Mouse (Mus musculus) heart, adult 8-10 months (tissue): ENCODE data around the gene Atad1. TPM values are rescaled to one million over a fixed set of nuclear protein-coding genes. Genes with fewer than 3 reads are reported as not detected.
"Not testable (repeated sequence)": the region's sequence is repeated elsewhere in the genome, so short reads cannot be mapped to it uniquely, and the experiment has no call there.

Source experiments
- DNase-seq: peaks from one replicate; pipeline ENCODE4 v3.0.0; 2022; ENCODE audit warnings: low spot score
- total RNA-seq, 4 experiments: library from RNA; stranded (reverse); gene quantifications; 2 replicates each; pipeline ENCODE4 v1.2.4; 2022

Atad1 gene
- total RNA-seq = 10 to 100 TPM; 82.6 to 92.2 (median 84.8) TPM

DNA sequence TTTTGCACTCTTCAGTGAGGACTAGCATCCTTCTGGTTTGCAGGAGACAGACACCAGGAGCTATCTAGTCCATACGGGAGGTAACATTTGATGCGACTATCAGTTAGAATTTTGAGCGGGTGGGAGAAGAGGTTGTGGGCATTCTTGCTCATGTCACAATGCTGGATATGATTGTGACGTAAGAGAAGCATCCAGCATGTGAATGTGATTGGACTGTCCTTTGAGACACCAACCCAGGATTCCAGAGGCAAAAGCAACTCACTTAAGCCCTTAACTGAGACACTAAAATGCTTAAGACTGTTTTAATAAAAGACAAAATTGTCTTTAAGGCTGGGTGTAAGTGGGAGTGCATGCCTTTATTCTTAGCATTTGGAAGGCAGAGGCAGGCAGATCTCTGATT, at the start of gene Atad1:
Gene Atad1, minus strand, starts transcription at position 101 of the 400 bp plus-strand sequence.
- DNase-seq = no peak

DNA sequence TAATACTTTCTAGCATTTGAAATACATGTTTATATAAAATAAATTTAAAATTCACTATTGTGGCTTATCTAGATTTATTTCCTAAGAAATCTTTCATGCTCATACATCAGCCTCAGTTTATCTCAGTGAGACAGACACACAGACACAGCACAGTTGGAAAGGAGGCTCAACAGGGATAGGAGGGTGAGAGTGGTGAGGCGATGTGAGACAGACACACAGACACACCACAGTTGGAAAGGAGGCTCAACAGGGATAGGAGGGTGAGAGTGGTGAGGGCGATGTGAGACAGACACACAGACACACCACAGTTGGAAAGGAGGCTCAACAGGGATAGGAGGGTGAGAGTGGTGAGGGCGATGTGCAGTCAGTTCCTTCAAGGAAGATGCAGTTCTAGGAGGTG, 48.4 kb upstream of the Atad1 start:
- not testable (repeated sequence) for DNase-seq

DNA sequence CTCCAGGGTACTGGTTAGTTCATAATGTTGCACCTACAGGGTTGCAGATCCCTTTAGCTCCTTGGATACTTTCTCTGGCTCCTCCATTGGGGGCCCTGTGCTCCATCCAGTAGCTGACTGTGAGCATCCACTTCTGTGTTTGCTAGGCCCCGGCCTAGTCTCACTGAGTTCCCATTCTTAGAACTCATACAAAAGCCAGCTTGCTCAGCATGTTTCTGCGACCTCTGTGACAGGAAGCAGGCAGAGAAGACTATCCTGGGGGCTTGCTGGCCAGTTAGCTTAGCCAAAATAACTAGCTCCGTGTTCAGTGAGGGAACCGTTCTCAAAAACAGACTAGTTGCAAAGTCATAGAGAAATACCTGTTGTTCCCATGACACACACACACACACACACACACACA, 47.8 kb upstream of the Atad1 start:
- not testable (repeated sequence) for DNase-seq

DNA sequence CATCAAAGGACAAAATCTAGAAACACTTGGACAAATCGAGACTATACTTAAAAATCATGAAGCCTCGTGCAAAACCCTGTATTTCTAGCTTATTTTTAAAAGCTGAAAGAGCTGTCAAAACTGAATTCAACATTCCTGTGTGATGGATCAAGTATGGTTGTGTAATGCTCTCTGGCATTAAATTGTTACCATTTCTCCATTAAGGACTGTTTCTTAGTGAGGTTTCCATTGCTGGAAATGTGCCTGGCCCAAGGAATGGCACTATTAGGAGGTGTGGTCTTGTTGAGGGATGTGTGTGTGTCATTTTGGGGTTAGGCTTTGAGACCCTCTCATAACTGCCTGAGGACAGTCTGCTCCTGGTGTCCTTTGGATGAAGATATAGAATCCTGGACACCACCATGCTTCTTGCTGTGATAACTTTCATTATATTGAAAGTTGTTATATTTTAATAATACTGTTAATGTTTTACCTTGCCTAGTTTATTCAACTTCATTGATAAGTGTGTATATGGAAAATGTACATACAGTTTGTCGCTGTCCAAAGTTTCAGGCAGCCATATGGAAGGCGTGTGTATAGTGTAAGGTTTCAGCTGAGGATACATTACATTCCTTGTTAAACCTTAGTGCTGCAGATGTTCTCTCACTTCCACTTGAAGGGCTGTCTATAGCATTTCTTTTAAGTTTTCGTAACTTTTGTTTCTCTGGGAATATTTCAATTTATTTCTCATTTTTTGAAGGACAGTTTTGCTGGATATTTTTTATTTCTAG, 41.9 kb upstream of the Atad1 start:
- no peak for DNase-seq

DNA sequence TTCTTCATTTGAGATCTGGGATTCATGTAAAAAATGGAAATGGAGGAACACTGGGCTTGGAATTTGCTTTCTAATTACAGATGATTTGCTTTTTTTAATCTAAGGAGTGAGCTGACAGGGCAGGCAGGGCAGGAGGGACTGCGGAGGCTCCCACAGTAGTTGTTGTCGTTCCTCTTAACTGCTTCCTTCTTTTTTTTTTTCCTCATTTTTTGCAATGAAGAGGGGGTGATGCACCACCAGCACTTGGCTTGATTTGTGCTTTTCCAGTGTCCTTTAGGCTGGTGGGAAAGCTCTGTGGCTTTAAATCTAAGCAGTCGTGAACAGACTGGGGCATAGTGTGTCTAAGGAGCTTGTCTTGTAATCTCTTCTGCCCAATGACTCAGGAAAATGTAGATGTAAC, 39.5 kb upstream of the Atad1 start:
- no peak for DNase-seq

DNA sequence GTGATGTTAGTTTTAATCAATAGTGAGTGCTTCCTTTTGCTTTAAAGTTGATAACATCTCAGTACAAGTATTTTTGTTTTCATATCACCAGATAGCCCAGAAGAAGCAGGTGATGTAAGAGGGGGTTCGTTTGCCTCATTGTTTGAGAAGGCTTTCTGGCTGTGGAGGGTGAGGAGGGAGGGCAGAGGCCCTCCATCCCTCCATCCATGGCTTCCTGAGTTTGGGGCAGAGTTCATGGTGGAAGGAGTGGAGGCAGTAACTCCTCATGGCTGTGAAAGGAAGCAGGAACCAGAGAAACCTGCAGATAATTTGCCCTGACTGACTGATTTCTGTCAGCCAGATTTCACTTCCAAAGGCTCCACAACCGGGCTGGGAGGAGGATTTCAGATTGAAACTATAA, 38.8 kb upstream of the Atad1 start:
- no peak for DNase-seq

DNA sequence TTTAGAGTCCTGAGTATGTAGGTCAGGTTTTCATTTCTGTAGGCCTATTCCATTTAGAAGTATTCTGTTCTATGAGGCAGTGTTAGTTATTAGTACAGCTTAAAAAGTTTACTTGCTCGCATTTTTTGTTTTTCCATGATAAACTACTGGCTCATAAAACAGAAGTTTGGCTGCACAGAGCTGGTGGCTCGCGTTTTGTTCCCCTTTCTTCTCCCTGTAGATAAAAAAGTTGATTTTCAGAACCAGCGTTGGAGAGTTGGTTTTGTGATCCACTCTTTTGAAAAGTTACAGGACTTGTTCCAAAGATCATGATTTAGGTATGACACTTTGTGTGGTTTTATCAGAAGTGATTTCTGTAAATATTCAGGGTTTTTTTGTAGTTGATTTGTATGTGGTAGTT, 22.9 kb upstream of the Atad1 start:
- no peak for DNase-seq

DNA sequence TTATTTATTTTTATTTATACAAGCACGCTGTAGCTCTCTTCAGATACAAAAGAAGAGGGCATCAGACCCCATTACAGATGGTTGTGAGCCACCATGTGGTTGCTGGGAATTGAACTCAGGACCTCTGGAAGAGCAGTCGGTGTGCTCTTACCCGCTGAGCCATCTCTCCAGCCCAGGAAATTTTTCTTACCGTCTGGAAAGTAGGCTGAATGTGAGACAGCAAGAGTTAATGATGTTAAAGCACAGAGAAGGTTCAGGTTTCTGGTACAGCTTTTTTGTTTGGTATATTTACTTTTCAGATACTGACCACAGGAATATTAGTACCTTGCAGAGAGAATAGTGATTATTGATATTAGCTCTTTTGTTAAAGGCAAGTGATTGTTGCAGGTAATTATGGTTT, 21.6 kb upstream of the Atad1 start:
- DNase-seq = no peak

DNA sequence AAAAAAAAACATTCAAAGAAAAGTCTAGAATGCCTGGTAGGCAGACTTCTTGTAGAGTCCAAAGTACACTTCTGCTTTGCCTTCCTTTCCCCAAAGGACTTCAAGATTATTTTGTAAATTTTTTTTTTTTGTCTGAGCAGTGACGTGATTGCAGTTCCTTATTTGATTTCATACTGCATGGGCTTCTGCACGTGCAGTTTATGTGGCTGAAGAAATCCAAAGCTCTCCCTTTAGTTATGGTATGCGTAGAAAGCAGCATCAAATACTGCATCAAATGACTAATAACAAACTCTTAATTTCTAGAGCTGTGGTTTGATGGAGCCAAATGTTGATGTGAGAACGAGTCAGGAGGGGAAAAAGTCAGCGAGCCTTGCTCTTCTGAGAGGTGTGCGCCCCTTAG, 20.9 kb upstream of the Atad1 start:
- peak; percentile 55 for DNase-seq

DNA sequence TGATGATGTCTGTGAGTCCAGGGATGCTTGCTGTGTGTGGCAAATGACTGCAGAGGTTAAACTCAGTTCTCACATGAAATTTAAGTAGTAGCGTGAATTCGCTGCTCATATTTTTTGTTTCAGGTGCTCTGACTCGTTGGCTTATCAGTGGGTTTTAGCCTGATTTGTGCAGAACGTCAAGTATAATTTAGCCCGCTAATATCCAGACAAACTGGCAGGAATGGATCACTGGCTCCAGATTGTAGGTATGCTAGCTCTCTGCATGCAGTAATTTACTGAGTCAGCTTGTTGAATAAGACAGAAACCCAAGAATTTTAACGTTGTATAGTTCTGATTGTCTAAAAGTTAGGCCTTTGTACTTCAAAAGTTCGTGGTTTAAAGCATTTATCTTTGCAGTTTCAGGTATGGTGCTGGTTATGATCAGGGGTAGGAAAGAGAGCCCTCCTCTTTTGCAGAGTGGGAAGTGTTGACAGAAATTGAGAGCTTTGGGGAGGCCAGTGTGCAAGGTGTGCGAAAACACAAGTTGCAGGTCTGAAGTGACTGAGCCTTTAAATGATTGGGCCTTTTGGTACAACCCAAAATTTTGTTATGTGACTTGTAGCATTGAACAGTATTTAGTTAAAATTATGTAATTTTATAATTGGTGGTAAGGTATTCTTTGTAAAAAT, 19.9 kb upstream of the Atad1 start:
- no peak for DNase-seq

DNA sequence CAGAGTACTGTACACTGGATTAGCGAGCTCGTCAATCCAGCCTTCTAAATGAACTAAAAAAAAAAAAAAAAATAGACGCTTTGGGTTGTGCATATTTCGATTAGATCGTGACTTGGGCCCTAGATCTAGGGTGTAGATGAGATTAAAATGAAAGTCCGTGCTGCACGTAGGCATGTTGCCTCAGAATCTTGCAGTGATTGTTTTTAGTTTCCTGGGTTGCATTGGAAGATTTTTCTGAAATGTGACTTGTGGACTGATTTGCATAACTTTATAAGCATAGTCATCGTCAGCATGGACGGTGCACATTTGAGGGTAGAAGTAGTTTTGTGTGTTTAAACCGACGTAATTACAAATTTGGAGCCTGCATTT, 19.2 kb upstream of the Atad1 start:
- no peak for DNase-seq

DNA sequence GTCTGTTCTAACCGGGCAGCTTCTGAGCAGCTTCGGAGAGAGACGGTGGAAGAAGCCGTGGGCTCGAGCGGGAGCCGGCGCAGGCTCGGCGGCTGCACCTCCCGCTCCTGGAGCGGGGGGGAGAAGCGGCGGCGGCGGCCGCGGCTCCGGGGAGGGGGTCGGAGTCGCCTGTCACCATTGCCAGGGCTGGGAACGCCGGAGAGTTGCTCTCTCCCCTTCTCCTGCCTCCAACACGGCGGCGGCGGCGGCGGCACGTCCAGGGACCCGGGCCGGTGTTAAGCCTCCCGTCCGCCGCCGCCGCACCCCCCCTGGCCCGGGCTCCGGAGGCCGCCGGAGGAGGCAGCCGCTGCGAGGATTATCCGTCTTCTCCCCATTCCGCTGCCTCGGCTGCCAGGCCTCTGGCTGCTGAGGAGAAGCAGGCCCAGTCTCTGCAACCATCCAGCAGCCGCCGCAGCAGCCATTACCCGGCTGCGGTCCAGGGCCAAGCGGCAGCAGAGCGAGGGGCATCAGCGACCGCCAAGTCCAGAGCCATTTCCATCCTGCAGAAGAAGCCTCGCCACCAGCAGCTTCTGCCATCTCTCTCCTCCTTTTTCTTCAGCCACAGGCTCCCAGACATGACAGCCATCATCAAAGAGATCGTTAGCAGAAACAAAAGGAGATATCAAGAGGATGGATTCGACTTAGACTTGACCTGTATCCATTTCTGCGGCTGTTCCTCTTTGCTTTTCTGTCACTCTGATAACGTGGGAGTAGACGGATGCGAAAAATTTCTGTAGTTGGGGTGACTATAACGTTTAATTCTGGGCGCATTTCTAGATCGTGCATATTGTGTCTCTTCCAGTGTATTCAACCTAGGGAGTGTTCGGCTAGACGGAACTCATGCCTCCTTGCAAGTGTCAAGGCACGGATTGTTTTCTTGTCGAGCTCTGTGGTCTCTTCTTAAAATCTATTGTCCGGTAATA, 18.5 kb upstream of the Atad1 start:
- DNase-seq = no peak

DNA sequence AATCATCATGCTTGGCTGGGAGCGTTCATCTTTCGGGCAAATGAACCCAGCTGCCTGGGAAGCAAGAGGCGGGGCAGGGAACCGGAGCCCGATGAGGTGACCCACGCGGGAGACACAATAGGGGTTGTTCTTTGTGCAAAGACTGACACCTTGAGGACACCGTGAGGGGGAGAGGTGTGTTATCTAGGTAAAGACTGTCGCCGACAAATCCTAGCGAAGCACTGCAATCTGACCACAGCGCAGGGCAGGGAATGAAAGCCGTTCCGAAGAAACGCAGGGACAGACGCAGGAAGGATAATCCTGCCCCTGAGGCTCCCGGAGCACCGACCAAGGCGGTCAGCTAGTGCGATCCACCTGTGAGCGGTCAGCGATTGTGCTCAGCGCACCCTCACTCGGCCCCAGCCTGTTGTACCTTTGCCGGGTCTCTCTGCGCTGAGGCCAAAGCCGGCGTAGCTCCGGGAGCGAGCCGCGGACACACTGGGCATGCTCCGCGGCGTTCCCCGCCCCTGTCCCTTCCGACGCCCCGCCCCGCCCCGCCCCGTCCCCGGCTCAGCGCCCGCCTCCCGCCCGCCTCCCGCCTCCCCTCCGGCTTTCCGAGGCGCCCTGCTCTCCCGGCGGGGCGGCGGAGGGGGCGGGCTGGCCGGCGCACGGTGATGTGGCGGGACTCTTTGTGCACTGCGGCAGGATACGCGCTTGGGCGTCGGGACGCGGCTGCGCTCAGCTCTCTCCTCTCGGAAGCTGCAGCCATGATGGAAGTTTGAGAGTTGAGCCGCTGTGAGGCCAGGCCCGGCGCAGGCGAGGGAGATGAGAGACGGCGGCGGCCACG, 17.5 kb upstream of the Atad1 start, which contains the start of gene Pten:
Gene Pten, plus strand, starts transcription at position 598 of the 826 bp plus-strand sequence.
- peak; percentile 95 for DNase-seq

DNA sequence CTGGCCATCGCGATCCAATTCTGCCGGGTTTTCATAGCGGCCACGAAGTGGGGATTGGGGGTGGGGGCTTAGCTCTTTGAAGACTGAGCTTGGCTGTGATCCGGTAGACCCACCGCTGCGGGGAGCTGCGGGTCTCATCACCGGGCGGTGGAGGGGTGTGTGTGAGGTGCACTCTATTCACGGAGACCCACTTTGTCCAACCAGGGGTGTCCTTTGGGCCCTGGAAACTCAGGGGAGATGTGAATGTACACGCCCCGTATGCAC, 17.0 kb upstream of the Atad1 start:
- DNase-seq = peak; percentile 66

DNA sequence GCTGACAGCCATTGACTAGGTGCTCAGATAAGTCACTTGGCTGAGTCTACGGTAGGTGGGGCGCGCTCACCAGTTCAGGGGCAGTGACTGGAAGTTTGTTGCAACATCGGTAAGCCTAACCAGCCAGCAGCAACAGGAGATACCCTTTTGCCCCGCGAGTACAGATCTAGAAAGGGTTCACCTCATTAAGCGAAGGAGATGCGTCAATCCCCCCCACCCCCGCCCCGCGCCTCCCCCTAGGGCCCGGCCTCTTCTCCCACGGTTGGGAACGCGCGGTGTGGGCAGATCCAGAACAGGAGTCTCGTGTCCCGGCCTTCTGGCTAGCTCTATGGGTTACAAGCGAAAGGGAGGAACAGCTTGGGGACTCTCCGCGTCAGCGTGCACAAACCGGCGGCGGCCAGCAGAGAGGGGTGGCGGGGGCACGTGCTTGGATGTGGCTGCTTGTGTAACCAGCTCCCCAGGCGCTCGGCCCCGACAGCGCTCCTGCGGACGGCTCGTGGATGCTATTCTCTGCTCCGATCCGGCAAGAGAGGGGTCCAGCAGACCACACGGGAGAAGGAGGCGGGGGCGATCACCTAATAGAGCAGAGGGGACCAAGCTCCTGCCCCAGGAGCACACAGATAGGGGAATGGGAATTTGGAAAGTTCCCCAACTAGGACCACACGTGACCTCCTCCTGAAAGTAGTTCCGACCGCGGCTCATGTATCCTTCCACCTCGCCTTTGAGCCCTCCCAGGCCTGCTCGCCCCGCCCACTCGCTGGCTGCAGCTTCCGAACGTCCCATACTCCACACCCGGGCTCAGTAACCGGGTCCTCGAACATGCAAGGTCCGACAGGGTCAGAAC, 16.4 kb upstream of the Atad1 start:
- peak; percentile 97 for DNase-seq

DNA sequence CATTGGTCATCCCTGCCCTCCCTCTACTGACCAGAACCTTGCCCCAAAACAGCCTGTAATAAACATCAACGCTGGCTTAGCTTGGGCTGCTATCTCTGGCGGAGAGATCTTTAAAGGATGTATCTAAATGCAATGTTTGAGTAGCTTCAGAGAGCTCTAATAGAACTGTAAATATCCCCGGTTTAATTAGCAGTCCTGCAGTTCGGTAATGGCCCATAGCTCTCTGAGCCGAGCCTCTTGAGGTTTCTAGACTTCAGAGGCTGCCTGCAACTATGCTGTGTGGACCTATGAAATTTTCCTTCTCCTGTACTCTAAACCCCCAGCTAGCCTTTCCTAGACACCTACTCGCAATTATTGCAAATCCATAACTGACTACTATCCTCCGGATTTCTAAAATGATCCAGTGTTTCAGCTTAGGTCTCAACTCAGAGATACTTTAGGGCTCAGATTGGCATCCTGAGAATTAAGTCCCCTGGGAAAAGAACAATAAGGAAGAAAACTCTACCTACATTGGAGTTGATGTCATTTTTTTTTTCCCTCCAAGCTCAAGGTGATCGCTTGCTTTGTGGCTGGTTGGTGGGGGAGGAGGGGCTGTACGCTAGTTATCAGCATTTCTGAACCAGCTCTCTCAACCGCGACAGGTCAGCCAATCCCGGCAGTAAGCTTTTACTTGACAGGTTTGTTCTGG, 15.7 kb upstream of the Atad1 start:
- DNase-seq = no peak

DNA sequence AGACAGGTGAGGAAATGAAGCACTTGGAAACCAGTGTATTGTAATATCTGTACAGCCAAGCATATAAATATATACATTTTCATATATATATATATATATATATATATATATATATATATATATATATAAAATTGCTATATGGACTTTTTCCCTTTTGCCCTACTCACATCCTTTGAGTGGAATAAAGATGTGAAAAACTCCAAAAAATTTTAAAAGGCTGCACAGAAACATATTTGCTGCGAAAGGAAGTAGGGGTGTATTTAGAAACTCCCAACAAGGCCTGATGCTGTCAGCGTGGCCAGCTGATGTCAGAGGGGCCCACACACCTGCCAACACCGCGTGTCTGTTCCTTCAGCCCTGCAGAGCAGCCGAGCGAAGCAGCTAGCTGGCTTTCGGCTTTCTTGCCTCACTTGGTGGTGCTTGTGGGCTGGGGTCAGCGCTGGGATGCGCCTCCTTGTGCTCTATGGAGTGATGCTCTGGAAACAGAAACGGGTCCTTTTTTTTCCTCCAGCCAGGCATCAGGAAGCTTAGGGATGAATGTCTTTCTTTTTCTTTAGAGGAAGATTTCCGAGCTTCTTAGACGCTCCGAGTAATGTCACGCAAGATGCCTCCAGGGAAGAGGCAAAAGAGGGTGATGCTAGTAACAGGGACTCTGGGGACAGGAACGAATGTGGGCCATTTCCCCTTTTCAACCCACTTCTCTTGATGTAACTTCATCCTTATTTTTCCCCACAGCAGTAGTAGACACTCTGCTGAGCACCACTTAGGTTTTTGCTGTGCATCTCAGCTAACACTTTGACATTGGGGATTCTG, 14.8 kb upstream of the Atad1 start:
- no peak for DNase-seq

DNA sequence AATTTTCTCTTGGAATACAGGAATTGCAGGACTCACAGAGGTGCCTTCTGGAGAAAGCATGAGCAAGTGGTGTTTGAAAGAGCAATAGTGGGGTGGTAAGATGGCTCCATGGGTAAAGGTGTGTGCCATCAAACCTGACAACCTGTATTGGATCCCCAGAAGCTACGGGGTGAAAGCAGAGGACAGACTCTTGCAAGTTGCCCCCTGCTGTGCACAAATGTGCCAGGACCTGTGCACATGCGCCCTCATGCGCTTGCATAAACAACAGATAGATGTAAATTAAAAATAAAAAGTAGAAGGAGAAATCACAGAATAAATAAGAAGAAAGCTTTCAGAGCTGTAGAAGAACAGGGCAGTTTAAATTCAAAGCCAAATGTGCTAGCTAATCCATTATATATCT, 13.8 kb upstream of the Atad1 start:
- no peak for DNase-seq

DNA sequence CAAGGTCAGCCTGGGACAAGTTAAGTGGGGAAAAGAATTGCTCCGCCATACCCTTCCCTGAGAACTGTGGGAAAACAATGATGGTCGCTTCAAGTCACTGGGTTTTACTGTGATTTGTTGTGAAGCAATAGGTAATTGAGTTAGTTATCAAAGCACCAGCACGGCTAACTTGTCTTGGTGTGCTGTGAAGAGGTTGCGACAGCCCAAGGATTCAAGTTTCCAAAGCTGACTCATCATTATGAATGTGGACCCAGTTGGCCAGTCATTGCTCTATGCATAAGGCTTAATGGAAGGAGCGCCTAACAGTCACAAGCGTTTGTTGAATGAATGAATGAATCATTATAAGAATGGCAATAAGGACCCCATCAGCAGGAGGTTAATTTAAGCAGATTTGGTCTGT, 12.8 kb upstream of the Atad1 start:
- no peak for DNase-seq
